Mouse (Mus musculus): Measurements from ENCODE around the gene Rtn4ip1. TPM values are rescaled to one million over a fixed set of nuclear protein-coding genes. Genes with fewer than 3 reads are reported as not detected.

The Rtn4ip1 gene
- polyA plus RNA-seq, 2 experiments, result 10.8 to 14.8 TPM

GRCm38 (mm10) chr10:43995858-43996650 is 94.4 kb downstream of the Rtn4ip1 start:
- Histone ChIP-seq H3K36me3 (ENCODE audit: control insufficient read depth, insufficient read depth, low read length) (no peaks in the 10 kb centered on the region), H3K4me3 (replicated peaks; ENCODE audit: low read length) (no peak overlapping the region), H3K4me1 (ENCODE audit: control insufficient read depth, insufficient read depth, low read length) (0 out of 2 replicates have a peak, but pooled peaks cover under 1% of the 10 kb centered on the region), H3K27me3 (ENCODE audit: control insufficient read depth, insufficient read depth, low read length) (no peaks in the 10 kb centered on the region), H3K4me2 (replicated peaks; ENCODE audit: low read depth, low read length, severe bottlenecking) (no peak overlapping the region), H3K9ac (ENCODE audit: low read depth, low read length, severe bottlenecking) (no peak overlapping the region), H3K27ac (replicated peaks; ENCODE audit: low read depth, low read length) (no peak overlapping the region), H3K9me3 (ENCODE audit: control insufficient read depth, low read length) (no peaks in the 10 kb centered on the region)
- WGBS, result 79% methylated on average over 10 of the region's 10 CpGs
- ATAC-seq (ENCODE audit: low FRiP score, low read depth) (no peak), DNase-seq (ENCODE audit: low spot score) (no peak)
- no peak for TF ChIP-seq POLR2A (IDR thresholded peaks at IDR 0.05; ENCODE audit: borderline replicate concordance, extremely low read depth, insufficient read depth, insufficient read length)

DNA sequence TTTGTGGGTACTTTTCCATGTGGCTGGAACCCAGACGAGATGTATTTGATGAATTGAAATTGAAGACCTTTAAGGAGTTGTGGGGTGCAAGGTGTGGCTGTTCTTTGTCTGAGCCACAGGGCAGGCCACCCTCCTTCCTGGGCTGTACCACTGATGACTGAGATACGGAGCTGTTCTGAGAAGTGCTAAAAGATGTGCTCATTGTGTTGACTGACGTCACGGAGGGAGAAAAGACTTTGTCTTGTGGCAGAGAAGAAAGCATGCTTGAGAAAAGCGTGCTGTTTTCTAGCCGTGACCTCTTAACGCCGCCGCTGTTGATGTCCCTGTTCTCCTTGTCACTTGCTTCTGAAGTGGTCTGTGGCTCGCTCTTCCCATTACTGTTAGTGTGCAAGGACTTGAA is 95.7 kb downstream of the Rtn4ip1 start:
- Histone ChIP-seq H3K4me3 (replicated peaks; ENCODE audit: low read length) (no peak overlapping the region), H3K27ac (replicated peaks; ENCODE audit: low read depth, low read length) (no peak overlapping the region), H3K9me3 (ENCODE audit: control insufficient read depth, low read length) (no peaks in the 10 kb centered on the region), H3K27me3 (ENCODE audit: control insufficient read depth, insufficient read depth, low read length) (peaks cover 5% of the 10 kb centered on the region), H3K36me3 (ENCODE audit: control insufficient read depth, insufficient read depth, low read length) (no peaks in the 10 kb centered on the region), H3K9ac (ENCODE audit: low read depth, low read length, severe bottlenecking) (no peak overlapping the region), H3K4me1 (ENCODE audit: control insufficient read depth, insufficient read depth, low read length) (peaks cover 3% of the 10 kb centered on the region; the same call in 1 of the 2 replicates), H3K4me2 (replicated peaks; ENCODE audit: low read depth, low read length, severe bottlenecking) (no peak overlapping the region)
- DNase-seq (ENCODE audit: low spot score), result no peak
- ATAC-seq (ENCODE audit: low FRiP score, low read depth), result no peak
- 89% methylated on average over 10 of the region's 10 CpGs for WGBS
- no peak for TF ChIP-seq POLR2A (IDR thresholded peaks at IDR 0.05; ENCODE audit: borderline replicate concordance, extremely low read depth, insufficient read depth, insufficient read length)

- Histone ChIP-seq H3K9me3 (ENCODE audit: control insufficient read depth, low read length) (no peaks in the 10 kb centered on the region), H3K27ac (replicated peaks; ENCODE audit: low read depth, low read length) (no peak overlapping the region), H3K4me2 (replicated peaks; ENCODE audit: low read depth, low read length, severe bottlenecking) (no peak overlapping the region), H3K36me3 (ENCODE audit: control insufficient read depth, insufficient read depth, low read length) (no peaks in the 10 kb centered on the region), H3K27me3 (ENCODE audit: control insufficient read depth, insufficient read depth, low read length) (peaks cover 13% of the 10 kb centered on the region), H3K4me1 (ENCODE audit: control insufficient read depth, insufficient read depth, low read length) (peaks cover 3% of the 10 kb centered on the region; the same call in 1 of the 2 replicates), H3K9ac (ENCODE audit: low read depth, low read length, severe bottlenecking) (no peak overlapping the region), H3K4me3 (replicated peaks; ENCODE audit: low read length) (no peak overlapping the region)
- WGBS, result 73% methylated on average over 9 of the region's 9 CpGs
- no peak for TF ChIP-seq POLR2A (IDR thresholded peaks at IDR 0.05; ENCODE audit: borderline replicate concordance, extremely low read depth, insufficient read depth, insufficient read length)
- no peak for DNase-seq (ENCODE audit: low spot score)
- no peak for ATAC-seq (ENCODE audit: low FRiP score, low read depth)
These were observed 96.4 kb downstream of the Rtn4ip1 start for GRCm38 (mm10) chr10:43998023-43998422.

DNA sequence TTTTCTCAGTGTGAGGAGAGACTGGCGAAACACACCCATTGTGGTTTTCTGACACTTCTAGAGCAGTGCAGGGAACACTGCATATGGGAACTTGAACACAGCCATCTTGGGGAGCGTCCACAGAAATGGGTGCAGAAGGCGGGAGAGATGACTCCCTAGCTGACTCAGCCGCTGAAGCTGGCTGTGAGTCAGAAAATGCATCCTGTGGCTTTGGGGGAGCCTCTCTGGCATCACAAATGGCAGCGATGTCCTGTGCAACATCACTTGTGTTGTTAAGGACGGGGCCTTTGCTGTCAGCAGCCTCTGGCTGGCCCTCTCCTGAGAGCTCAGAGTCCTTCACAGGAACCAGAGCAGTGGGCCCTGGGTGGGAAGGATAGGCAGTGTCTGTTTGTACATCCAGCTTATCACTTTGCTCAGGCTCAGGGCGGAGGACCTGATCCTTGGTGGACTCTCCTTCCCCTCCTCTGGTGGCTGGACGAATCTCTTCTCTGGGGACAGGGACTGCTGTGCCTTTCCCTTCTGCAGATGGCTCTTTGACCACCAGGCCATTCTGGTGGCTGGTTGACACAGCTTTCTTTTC is 97.0 kb downstream of the Rtn4ip1 start:
- TF ChIP-seq POLR2A (IDR thresholded peaks at IDR 0.05; ENCODE audit: borderline replicate concordance, extremely low read depth, insufficient read depth, insufficient read length), result no peak
- no peak for ATAC-seq (ENCODE audit: low FRiP score, low read depth)
- H3K9ac ChIP-seq (ENCODE audit: low read depth, low read length, severe bottlenecking), result no peak overlapping the region
- 83% methylated on average over 8 of the region's 8 CpGs for WGBS
- peaks cover 19% of the 10 kb centered on the region for H3K27me3 ChIP-seq (ENCODE audit: control insufficient read depth, insufficient read depth, low read length)
- H3K4me3 ChIP-seq (replicated peaks; ENCODE audit: low read length), result no peak overlapping the region
- no peaks in the 10 kb centered on the region for H3K9me3 ChIP-seq (ENCODE audit: control insufficient read depth, low read length)
- peaks cover 3% of the 10 kb centered on the region; the same call in 1 of the 2 replicates for H3K4me1 ChIP-seq (ENCODE audit: control insufficient read depth, insufficient read depth, low read length)
- DNase-seq (ENCODE audit: low spot score), result no peak
- H3K4me2 ChIP-seq (replicated peaks; ENCODE audit: low read depth, low read length, severe bottlenecking), result no peak overlapping the region
- no peak overlapping the region for H3K27ac ChIP-seq (replicated peaks; ENCODE audit: low read depth, low read length)
- H3K36me3 ChIP-seq (ENCODE audit: control insufficient read depth, insufficient read depth, low read length), result no peaks in the 10 kb centered on the region

DNA sequence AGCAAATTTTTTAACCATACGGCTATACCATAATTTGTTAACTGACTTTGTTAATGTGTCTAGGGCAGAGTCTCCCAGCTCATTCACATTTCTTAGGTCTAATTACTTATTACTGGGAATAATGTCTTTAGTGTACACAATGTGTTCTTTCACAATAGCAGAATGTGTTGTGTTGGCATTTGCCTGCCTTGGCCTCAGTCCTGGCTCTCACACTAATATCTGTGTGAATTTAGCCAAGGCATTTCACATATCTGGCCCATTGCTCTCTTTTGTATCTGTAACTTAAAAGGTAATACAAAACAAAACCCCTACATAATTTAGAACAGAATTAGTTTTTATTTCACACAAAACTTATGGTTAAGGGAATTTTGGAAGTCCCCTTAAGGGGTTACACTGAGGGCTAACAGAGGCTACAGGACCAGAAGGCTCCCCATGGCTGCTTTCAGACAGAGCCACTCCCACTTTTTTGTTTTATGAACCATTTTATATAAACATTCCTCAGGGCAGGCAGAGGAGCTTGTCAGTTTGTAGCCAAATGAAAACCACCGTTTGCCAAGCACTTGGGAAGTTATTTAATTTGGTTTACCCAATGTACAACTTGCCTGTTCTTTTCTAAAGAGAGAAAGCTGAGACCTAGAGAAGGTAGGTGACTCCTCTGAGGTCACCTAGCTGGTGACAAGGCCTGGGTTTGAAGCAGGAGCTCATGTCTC is 98.7 kb downstream of the Rtn4ip1 start:
- H3K36me3 ChIP-seq (ENCODE audit: control insufficient read depth, insufficient read depth, low read length), result no peaks in the 10 kb centered on the region
- no peak overlapping the region for H3K4me3 ChIP-seq (replicated peaks; ENCODE audit: low read length)
- no peak for ATAC-seq (ENCODE audit: low FRiP score, low read depth)
- no peak for TF ChIP-seq POLR2A (IDR thresholded peaks at IDR 0.05; ENCODE audit: borderline replicate concordance, extremely low read depth, insufficient read depth, insufficient read length)
- no peak overlapping the region for H3K9ac ChIP-seq (ENCODE audit: low read depth, low read length, severe bottlenecking)
- no peak for DNase-seq (ENCODE audit: low spot score)
- H3K9me3 ChIP-seq (ENCODE audit: control insufficient read depth, low read length), result no peaks in the 10 kb centered on the region
- H3K27me3 ChIP-seq (ENCODE audit: control insufficient read depth, insufficient read depth, low read length), result peaks cover 36% of the 10 kb centered on the region
- H3K4me2 ChIP-seq (replicated peaks; ENCODE audit: low read depth, low read length, severe bottlenecking), result no peak overlapping the region
- H3K27ac ChIP-seq (replicated peaks; ENCODE audit: low read depth, low read length), result no peak overlapping the region
- 25% methylated on average over 2 of the region's 2 CpGs for WGBS
- H3K4me1 ChIP-seq (ENCODE audit: control insufficient read depth, insufficient read depth, low read length), result peaks cover 10% of the 10 kb centered on the region

Measured in limb, embryonic 14.5 days (tissue).